Mouse (Mus musculus) monocyte, adult 5-6 weeks (primary cell): ENCODE results near the gene Wdr26. TPM values are rescaled to one million over a fixed set of nuclear protein-coding genes. Genes with fewer than 3 reads are reported as not detected.

Experiments
- ATAC-seq: fragments of 153-309, 156-312 bp; replicated peaks from 2 replicates; pipeline ENCODE4 v1.8.0; 2017; ENCODE audit warnings: mild to moderate bottlenecking; ENCODE audit not compliant: low TSS enrichment, insufficient number of reproducible peaks, severe bottlenecking, poor library complexity, low FRiP score
- total RNA-seq: library from RNA; stranded (forward); fragments of 200-1000, 200-491, 200-594 nt; gene quantifications from 3 replicates; pipeline ENCODE4 v1.2.3, GENCODE M21; 2017

Gene Wdr26
- total RNA-seq, 1 experiment from 2014 or later = 228 TPM

DNA sequence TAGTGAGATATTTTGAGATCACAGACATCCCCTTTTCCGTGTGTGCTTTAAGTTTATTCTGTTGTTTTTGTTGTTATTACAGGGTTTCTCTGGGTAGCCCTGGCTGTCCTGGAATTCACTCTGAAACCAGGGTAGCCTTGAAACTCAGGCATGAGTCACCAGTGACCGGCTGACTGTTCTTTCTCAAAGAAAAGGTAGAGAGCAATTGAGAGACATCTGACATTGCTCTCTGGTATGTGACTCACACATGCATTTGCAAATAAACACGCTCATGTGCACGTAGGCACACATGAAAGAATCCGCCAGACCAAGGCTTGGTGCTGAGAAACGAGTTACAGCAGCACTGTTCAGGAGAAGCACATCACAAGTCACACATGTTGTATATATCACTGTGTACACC is 79.9 kb downstream of the Wdr26 start:
- ATAC-seq = no peak

DNA sequence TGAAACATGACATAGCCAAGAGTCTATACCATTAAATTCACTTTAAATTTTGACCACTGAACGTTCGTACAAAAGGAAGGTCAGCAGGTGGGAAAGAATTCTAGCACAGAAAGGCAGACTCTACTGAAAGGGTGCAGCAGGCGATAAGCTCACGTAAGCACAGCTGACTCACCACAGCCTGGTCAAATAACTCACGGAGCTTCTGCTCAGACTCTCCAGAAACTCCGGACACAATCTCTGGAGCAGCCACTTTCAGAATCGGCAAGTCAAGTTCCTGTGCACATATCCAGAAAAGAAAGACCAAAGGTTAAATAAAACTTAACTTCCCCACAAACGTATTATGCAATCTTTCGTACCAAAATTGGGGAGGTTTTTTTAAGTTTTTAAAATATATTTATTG is 85.0 kb downstream of the Wdr26 start:
- no peak for ATAC-seq

DNA sequence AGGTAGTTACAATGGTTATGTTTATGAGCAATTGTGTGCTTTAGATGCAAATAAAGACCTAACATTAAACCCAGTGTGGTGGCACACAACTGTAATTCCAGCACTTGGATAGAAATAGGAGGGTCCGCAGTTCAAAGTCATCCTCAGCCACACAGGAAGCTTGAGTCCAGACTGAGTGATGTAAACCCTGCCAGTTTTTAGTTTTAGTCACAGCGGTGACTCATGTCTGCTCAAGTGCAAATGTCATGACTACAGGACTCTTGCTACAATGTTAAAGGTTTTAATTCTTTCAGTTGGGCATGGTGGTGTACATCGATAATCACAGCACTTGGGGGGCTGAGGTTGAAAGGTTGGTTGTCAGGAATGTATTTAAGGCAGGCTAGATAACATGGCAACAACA is 85.9 kb downstream of the Wdr26 start:
- no peak for ATAC-seq

DNA sequence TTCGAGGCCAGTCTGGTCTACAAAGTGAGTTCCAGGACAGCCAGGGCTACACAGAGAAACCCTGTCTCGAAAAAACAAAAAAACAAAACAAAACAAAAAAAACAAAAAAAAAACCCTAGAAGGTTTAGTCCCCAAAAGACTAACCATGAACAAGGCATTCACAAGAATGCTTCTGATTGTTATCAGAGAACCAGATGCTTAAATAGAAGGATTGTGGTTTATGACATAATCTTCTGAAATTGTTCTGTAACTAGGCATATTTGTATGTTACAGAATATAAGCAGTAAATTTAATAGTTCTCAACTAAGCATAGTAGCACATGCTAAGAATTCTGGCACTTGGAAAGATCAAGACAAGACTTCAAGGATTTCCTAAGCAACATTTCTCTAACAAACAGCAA is 87.7 kb downstream of the Wdr26 start:
- no peak for ATAC-seq

Other genes starting within 250 kb of the Wdr26 start
- 7.0 to 10.9 TPM (median 8.9 TPM) in 3 replicates for gene Ephx1, start 191.1 kb downstream of the Wdr26 start, total RNA-seq
- gene 9130409I23Rik, start 160.8 kb downstream of the Wdr26 start, total RNA-seq = not detected in 3 replicates
- 14.4 to 23.4 TPM (median 16.9 TPM) in 3 replicates for gene Nvl, start 67.8 kb downstream of the Wdr26 start, total RNA-seq
- gene Cnih4, start 67.3 kb downstream of the Wdr26 start, total RNA-seq = 40.8 to 110 TPM (median 110 TPM) in 3 replicates
- gene Cnih3, start 140.6 kb upstream of the Wdr26 start, total RNA-seq = 0.53 TPM in 1 of 3 replicates, not detected in the others